Mouse (Mus musculus) limb, embryonic 13.5 days (tissue): ENCODE measurements around the gene Fbln7. TPM values are rescaled to one million over a fixed set of nuclear protein-coding genes. Genes with fewer than 3 reads are reported as not detected.

ENCODE experiments used
- ATAC-seq: fragments of 200-750 bp; cut with Nextera tagmentation; 2 replicates; pipeline ENCODE4 v1.8.0; 2017; ENCODE audit warnings: low read depth, moderate number of reproducible peaks, moderate TSS enrichment; ENCODE audit not compliant: low FRiP score
- H3K27ac ChIP-seq: fragments of 300-500 bp; sonication (generic); 2 replicates; pipeline ENCODE4 v1.5.1; 2015; ENCODE audit warnings: inconsistent platforms, mild to moderate bottlenecking, moderate library complexity
- H3K27me3 ChIP-seq: fragments of 300-500 bp; sonication (generic); 2 replicates; pipeline ENCODE4 v1.6.1; 2015; ENCODE audit warnings: mild to moderate bottlenecking, inconsistent platforms
- H3K36me3 ChIP-seq: fragments of 300-500 bp; sonication (generic); 2 replicates; pipeline ENCODE4 v1.6.1; 2015; ENCODE audit warnings: inconsistent platforms, mild to moderate bottlenecking, moderate library complexity
- H3K4me1 ChIP-seq: fragments of 300-500 bp; sonication (generic); 2 replicates; pipeline ENCODE4 v1.6.1; 2015; ENCODE audit warnings: inconsistent platforms
- H3K4me2 ChIP-seq: fragments of 300-500 bp; sonication (generic); replicated peaks from 2 replicates; pipeline ENCODE4 v1.6.1; 2015; ENCODE audit warnings: inconsistent platforms, mild to moderate bottlenecking, moderate library complexity
- H3K4me3 ChIP-seq: fragments of 300-500 bp; sonication (generic); 2 replicates; pipeline ENCODE4 v1.5.1; 2015; ENCODE audit warnings: moderate library complexity, mild to moderate bottlenecking, inconsistent platforms
- H3K9ac ChIP-seq: fragments of 300-500 bp; sonication (generic); 2 replicates; pipeline ENCODE4 v1.6.1; 2015; ENCODE audit warnings: mild to moderate bottlenecking, inconsistent platforms
- H3K9me3 ChIP-seq: fragments of 300-500 bp; sonication (generic); 2 replicates; pipeline ENCODE4 v1.6.1; 2016; ENCODE audit warnings: inconsistent platforms
- WGBS: fragments of 180-500 bp; shearing (Covaris S2); methylation state at CpG from one replicate; pipeline ENCODE4 v1.1.7; 2015; 5-methylcytosine and 5-hydroxymethylcytosine counted together
- polyA plus RNA-seq: library from polyadenylated mRNA; unstranded; fragments of >200 nt; fragmentation: Nextera tagmentation; extraction: Ambion mirVana; gene quantifications from 2 replicates; pipeline ENCODE4 v1.2.1, GENCODE M21; 2015

Fbln7 gene
- 6.3 and 7.3 TPM in 2 replicates for polyA plus RNA-seq

DNA sequence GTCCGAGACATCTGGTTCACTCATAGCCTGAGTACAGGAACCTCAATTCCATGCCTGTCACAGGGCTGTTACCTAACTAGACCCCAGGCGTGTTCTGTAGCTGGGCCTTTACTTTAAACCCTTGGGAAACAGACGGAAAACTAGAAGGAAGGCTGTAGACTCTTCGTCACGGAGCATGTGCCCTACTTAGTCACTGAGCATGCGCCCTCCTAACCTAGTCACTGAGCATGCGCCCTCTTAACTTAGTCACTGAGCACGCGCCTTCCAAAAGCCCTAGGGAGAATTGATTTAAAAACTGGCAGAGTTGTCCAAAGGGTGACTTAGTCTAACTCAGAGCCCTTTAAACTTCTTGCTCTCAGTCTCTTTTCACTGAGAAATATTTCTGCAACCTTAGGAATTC lies at the start of gene Fbln7:
Fbln7 (plus strand) TSS at position 346 of the 400 bp plus-strand sequence.
- Histone ChIP-seq H3K4me3 (peak within 1 kb of the TSS; percentile 52), H3K27ac (no peak within 1 kb of the TSS), H3K9me3 (0 out of 2 replicates have a peak, but pooled peaks cover 3% of the 10 kb centered on the region), H3K4me2 (peak within 1 kb of the TSS; percentile 90), H3K36me3 (no peaks in the 10 kb centered on the region), H3K4me1 (peaks cover 3% of the 10 kb centered on the region), H3K9ac (peak within 1 kb of the TSS; percentile 65), H3K27me3 (peaks cover 20% of the 10 kb centered on the region)
- WGBS = 89% methylated on average over 9 of the region's 9 CpGs
- no peak for ATAC-seq

DNA sequence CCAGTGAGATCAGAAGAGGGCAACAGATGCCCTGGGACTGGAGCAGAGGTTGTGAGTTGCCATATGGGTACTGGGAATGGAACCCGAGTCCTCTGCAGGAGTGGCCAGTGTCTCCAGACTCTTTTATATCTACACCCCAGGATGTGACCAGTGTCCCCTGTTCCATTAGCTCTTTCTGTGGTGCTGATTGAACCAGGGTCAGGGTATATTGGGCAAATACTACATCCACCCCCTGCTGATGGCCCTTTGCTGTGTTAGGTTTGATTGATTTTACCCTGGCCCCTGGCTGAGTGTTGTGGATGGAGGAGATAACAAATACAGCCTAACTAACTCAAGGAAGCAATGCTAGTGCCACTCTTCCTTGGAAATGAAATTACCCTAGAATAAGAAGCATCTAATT lies 46.5 kb upstream of the Fbln7 start:
- Histone ChIP-seq H3K27ac (no peak overlapping the region), H3K4me3 (no peak overlapping the region), H3K36me3 (no peaks in the 10 kb centered on the region), H3K9ac (no peak overlapping the region), H3K27me3 (no peaks in the 10 kb centered on the region), H3K4me1 (peaks cover 16% of the 10 kb centered on the region), H3K9me3 (no peaks in the 10 kb centered on the region), H3K4me2 (no peak overlapping the region)
- 59% methylated on average over 1 of the region's 1 CpGs for WGBS
- ATAC-seq = no peak

DNA sequence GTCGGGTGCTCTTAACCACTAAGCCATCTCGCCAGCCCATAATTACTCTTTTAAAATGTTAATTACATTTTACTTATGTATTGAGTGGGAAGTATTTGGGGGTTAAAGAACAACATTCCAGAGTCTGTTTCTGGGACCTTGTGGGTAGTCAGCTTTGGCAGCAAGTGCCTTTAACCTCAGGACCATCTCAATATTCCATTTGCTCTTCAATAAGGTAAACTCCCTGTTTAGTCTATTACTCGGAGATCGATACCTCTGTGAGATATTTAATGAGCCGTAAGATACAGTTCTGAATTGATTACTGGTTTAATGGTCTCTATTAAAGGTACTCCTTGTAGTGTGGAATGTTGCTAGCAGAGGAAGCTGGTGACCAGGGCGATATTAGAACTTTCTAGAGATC lies 45.9 kb upstream of the Fbln7 start:
- no peak for ATAC-seq

DNA sequence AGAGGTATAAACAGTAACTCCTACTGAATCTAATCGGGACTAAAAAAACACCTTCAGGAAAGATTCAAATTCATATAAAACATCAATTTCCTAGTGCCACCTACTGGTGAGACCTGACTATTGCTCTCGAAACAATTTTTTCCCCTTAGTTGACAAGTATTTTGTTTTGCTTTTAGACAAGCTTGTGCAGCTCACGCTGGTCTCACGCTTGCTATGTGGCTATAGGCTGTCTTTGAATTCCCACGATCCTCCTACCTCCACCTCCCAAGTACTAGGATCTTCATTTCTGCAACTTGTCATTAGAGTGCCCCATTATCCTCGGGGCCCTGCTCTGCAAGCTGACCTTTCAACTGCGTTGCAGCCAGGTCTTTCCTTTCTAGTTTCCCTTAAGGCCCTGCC lies 45.4 kb upstream of the Fbln7 start:
- no peak for ATAC-seq
- Histone ChIP-seq H3K4me3 (peak overlapping the region; percentile 76), H3K27me3 (no peaks in the 10 kb centered on the region), H3K4me1 (peaks cover 19% of the 10 kb centered on the region), H3K4me2 (peak overlapping the region; percentile 85), H3K27ac (peak overlapping the region; percentile 88), H3K9ac (no peak overlapping the region), H3K36me3 (no peaks in the 10 kb centered on the region), H3K9me3 (no peaks in the 10 kb centered on the region)
- WGBS = under 1% methylated on average over 7 of the region's 7 CpGs

More for the DNA sequence above, 45.9 kb upstream of the Fbln7 start:
- peak overlapping the region; percentile 76 for H3K4me3 ChIP-seq
- no peaks in the 10 kb centered on the region for H3K9me3 ChIP-seq
- H3K36me3 ChIP-seq = no peaks in the 10 kb centered on the region
- H3K4me2 ChIP-seq = peak overlapping the region; percentile 85
- WGBS = 33% methylated on average over 6 of the region's 6 CpGs
- H3K4me1 ChIP-seq = peaks cover 19% of the 10 kb centered on the region
- H3K9ac ChIP-seq = no peak overlapping the region
- H3K27me3 ChIP-seq = no peaks in the 10 kb centered on the region
- H3K27ac ChIP-seq = peak overlapping the region; percentile 34; the same call in 1 of the 2 replicates

DNA sequence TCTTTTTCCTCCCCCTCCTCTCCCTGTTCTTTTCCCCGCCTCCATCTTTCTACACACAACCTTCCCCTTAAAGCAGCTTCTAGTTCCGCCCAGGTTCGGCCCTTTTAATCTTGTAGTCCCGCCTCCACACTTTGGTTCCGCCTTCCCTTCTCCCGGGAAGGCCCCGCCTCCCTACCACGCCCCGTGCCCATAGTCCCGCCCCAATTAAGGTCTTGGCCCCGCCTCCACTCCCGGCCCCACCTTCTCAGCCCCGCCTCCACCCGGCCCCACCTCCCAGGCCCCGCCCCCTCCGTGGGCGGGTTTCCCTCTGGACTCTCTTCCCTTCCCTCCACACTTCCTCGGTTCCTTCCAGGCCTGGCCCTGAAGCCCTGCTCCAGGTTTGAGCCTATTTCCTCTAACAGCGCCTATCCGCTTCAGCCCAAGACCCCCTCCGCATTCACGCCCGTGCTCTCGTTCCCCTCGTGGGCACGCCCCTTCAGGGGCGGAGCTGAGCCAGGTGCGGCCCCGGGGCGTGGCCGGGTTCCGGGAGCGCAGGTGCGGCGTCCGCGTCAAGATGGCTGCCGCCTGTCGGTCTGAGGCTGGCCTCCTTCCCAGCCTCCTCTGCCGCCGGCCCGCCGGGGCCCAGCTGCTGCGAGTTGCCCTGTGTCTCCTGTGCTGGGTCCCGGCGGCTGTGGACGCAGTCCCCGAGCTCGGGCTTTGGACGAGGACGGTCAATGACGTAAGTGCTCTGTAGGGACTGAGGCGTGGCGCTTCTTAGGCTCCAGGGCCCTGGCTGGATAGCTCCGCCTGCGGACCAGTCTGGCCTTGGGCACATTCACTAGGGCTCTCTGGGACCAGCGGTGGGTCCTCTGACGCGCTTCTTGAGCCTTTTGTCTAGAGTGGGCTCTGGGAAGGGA lies 44.7 kb upstream of the Fbln7 start, which contains the start of gene Tmem87b:
Tmem87b (plus strand) TSS at position 333 of the 896 bp plus-strand sequence.
- ATAC-seq = peak; percentile 92
- H3K27me3 ChIP-seq = no peaks in the 10 kb centered on the region
- no peaks in the 10 kb centered on the region for H3K36me3 ChIP-seq
- H3K9me3 ChIP-seq = no peaks in the 10 kb centered on the region
- peak within 1 kb of the TSS; percentile 82 for H3K9ac ChIP-seq
- H3K4me2 ChIP-seq = peak within 1 kb of the TSS; percentile 85
- WGBS = under 1% methylated on average over 59 of the region's 59 CpGs
- peak within 1 kb of the TSS; percentile 76 for H3K4me3 ChIP-seq
- H3K4me1 ChIP-seq = peaks cover 19% of the 10 kb centered on the region
- H3K27ac ChIP-seq = peak within 1 kb of the TSS; percentile 88

DNA sequence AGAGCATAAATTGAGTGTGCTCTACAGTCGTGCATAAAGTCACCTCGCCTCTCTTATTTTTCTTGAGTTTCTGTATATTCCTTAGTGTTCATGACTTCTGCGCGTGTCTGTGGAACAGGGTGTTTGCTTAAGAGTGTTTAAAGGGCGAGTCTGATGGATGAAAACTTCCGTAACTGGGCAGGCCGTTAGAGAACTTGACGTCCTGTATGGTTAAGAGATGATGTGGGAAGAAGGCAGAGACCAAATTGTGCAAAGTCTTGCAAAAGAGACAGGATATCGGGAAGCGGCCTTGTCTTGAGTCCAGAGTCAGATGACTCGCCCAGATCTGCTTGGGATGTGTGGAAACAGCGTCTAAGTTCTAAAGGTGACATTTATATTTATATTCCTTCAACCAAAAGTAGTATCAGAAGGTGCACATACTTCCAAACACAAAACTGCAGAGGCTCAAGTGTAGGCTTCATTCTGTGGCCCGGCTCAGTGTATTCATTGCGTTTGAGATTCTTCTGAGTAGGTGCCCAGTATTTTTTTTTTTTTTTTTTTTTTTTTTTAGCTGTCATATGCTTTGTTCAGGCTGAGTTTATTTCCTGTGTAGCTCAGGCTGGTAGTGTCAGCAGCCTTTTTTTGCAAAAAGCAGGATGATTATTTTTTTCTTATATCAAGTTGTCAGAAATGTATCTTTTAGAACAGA lies 43.7 kb upstream of the Fbln7 start:
- Histone ChIP-seq H3K4me3 (peak overlapping the region; percentile 76), H3K36me3 (peaks cover 7% of the 10 kb centered on the region; the same call in 1 of the 2 replicates), H3K9me3 (no peaks in the 10 kb centered on the region), H3K4me1 (peaks cover 19% of the 10 kb centered on the region), H3K9ac (peak overlapping the region; percentile 82), H3K4me2 (peak overlapping the region; percentile 85), H3K27me3 (no peaks in the 10 kb centered on the region), H3K27ac (peak overlapping the region; percentile 78; the same call in 1 of the 2 replicates)
- WGBS = 18% methylated on average over 14 of the region's 14 CpGs
- ATAC-seq = no peak

DNA sequence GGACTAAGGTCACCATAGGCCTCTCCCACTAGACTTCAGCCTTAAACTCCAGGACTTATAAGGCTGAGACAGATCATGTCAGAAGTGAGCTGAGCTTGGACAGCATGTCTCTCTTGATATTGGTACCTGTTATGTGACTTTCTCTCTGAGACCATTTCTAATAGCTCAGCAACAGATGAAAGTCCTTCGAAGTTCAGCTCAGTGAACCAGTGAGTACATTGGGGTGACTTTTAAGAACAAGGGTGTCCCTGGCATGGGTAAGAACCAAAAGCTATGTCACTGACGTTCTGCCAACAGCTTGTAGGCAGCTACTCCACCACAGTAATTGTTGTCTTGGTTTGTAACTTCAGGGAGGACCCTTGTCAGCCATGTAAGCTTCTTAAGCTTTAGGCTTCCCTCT lies 42.1 kb upstream of the Fbln7 start:
- 76% methylated on average over 2 of the region's 2 CpGs for WGBS

DNA sequence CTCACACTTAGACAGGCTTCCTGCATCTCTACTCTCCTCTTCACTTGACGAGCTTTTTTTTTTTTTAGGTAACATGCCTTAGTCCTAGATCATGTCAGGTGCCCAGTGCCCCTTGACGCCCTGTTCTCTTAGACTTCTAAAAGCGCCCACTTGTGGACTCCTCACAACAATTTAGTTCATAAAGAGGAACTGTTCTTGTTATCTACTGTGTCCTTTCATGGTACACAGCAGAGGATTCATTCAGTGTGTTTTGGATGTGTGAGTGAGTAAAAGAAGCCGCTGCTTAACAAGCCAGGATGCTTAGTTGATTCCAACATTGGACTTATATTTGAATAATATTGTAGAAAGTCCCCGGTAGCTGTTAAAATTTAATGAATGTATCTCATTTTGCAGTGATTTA lies 38.9 kb upstream of the Fbln7 start:
- H3K4me1 ChIP-seq = peaks cover 16% of the 10 kb centered on the region
- no peak overlapping the region for H3K4me3 ChIP-seq
- H3K27ac ChIP-seq = no peak overlapping the region
- H3K27me3 ChIP-seq = no peaks in the 10 kb centered on the region
- no peaks in the 10 kb centered on the region for H3K9me3 ChIP-seq
- 94% methylated on average over 5 of the region's 5 CpGs for WGBS
- no peak overlapping the region for H3K9ac ChIP-seq
- ATAC-seq = no peak
- peaks cover 35% of the 10 kb centered on the region for H3K36me3 ChIP-seq
- no peak overlapping the region for H3K4me2 ChIP-seq

More for the DNA sequence above, 42.1 kb upstream of the Fbln7 start:
- Histone ChIP-seq H3K4me3 (no peak overlapping the region), H3K4me2 (no peak overlapping the region), H3K9me3 (no peaks in the 10 kb centered on the region), H3K4me1 (peaks cover 19% of the 10 kb centered on the region), H3K36me3 (peaks cover 15% of the 10 kb centered on the region; the same call in 1 of the 2 replicates), H3K9ac (no peak overlapping the region), H3K27me3 (no peaks in the 10 kb centered on the region), H3K27ac (no peak overlapping the region)
- ATAC-seq = no peak

DNA sequence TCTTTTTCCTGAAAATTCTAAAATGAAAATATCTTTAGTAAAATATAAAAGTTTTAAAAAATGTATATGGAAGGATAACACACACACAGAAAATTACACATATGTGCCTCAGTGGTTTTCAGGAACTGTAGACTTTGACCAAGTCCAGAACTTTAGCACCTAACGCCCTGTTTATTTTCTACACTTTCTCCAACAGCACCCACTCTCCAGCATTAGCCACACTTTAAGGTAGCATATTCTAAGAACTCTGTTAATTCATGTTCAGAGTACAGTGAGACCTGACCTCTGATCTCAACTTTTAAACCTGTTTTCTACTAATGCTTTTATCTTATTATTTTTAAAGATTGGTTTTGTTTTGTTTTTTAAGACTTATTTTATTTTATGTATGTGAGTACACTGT lies 35.0 kb upstream of the Fbln7 start:
- Histone ChIP-seq H3K9ac (no peak overlapping the region), H3K36me3 (peaks cover 64% of the 10 kb centered on the region), H3K9me3 (no peaks in the 10 kb centered on the region), H3K4me2 (no peak overlapping the region), H3K4me1 (no peaks in the 10 kb centered on the region), H3K27me3 (no peaks in the 10 kb centered on the region), H3K27ac (no peak overlapping the region), H3K4me3 (no peak overlapping the region)
- 96% methylated on average over 1 of the region's 1 CpGs for WGBS
- no peak for ATAC-seq

DNA sequence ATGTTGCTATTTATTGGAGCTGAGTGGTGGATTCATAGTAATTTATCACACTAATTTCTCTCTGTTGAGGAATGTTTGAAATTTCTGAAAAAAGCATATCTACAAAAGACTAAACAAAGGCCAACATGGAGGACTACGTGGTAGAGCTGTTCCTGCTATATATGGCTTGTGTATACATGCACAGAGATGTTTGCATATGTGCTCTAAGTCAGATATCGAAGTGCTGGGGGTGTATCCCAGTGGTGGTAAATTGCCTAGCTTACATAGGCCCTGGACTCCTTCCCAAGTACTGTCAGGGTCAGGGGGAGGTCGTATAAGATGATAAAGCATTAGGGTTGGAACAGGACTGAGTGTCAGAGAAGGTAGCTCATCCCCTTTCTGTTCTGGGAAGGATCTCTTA lies 30.2 kb upstream of the Fbln7 start:
- Histone ChIP-seq H3K4me1 (no peaks in the 10 kb centered on the region), H3K27ac (no peak overlapping the region), H3K9ac (no peak overlapping the region), H3K4me2 (no peak overlapping the region), H3K27me3 (no peaks in the 10 kb centered on the region), H3K4me3 (no peak overlapping the region), H3K36me3 (peaks cover 84% of the 10 kb centered on the region), H3K9me3 (no peaks in the 10 kb centered on the region)
- no peak for ATAC-seq
- WGBS = 91% methylated on average over 3 of the region's 3 CpGs

DNA sequence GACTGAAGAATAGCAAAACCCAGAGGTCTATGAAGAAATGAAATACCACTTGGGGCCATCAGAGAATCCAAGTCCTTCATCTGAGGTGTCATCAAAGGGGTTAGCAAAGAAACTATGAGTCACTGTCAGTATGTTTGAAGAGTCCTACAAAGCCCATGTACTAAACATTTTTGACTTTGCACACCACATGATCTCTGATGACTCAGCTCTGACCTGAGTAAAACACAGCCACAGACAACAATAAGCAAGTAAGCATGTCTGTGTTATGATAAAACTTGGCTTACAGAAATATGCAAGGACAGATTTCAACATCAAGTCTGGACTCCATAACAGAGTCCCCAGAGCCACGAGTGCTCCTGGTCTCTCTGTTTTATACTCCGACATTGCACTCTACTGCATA lies 29.7 kb upstream of the Fbln7 start:
- ATAC-seq = no peak
- H3K4me1 ChIP-seq = no peaks in the 10 kb centered on the region
- no peak overlapping the region for H3K4me3 ChIP-seq
- H3K4me2 ChIP-seq = no peak overlapping the region
- H3K27me3 ChIP-seq = no peaks in the 10 kb centered on the region
- peaks cover 87% of the 10 kb centered on the region for H3K36me3 ChIP-seq
- H3K9me3 ChIP-seq = no peaks in the 10 kb centered on the region
- no peak overlapping the region for H3K27ac ChIP-seq
- 93% methylated on average over 2 of the region's 2 CpGs for WGBS
- no peak overlapping the region for H3K9ac ChIP-seq

DNA sequence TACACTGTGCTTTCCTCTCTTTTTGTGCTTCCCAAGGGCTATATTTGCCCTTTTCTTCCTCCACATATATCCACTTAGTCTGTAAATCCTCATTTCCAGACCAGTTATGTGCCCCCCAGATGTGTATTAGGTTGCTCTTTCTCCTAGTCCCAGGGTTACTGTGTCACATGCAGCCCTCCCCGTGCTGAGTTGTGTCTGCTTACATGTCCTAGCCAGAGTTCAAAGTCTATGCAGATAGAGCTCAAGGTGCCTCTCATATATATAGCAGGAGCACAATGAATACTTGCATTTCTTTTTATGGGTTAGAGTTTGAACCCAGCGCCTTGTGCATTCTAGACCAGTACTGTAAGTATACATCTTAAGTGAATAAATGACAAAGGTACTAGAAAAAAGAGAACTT lies 29.3 kb upstream of the Fbln7 start:
- H3K9ac ChIP-seq = no peak overlapping the region
- H3K36me3 ChIP-seq = peaks cover 86% of the 10 kb centered on the region
- no peak overlapping the region for H3K27ac ChIP-seq
- no peak overlapping the region for H3K4me3 ChIP-seq
- no peaks in the 10 kb centered on the region for H3K27me3 ChIP-seq
- H3K4me1 ChIP-seq = no peaks in the 10 kb centered on the region
- ATAC-seq = no peak
- no peaks in the 10 kb centered on the region for H3K9me3 ChIP-seq
- H3K4me2 ChIP-seq = no peak overlapping the region
- 92% methylated on average over 2 of the region's 2 CpGs for WGBS
